Mouse (Mus musculus) embryo, embryonic 11 days (tissue): ENCODE measurements at regions not wholly inside any gene's neighbourhood (a gene's known extent, or its start where the extent isn't known, plus 50 kb on each side); places are given as distances from the start of the nearest gene placed in this dataset.
"Not testable (repeated sequence)": the region's sequence is repeated elsewhere in the genome, so short reads cannot be mapped to it uniquely, and the experiment has no call there.

ENCODE experiments used
- DNase-seq: peaks from one replicate; pipeline ENCODE4 v3.0.0-alpha.2; 2015

- DNase-seq, result no peak
Measured at GRCm38 (mm10) chr8:90046779-90047178, 301.4 kb downstream of the Tox3 start.

GRCm38 (mm10) chr8:90036436-90036835 lies 311.7 kb downstream of the Tox3 start:
- DNase-seq, result no peak

- no peak for DNase-seq
Measured at GRCm38 (mm10) chr8:90032572-90032971, 315.6 kb downstream of the Tox3 start.

- peak; percentile 69 for DNase-seq
Measured at GRCm38 (mm10) chr8:90031220-90031619, 316.9 kb downstream of the Tox3 start.

GRCm38 (mm10) chr8:90017958-90018357 lies 330.2 kb downstream of the Tox3 start:
- DNase-seq, result not testable (repeated sequence)

GRCm38 (mm10) chr8:90013755-90014154 lies 334.4 kb downstream of the Tox3 start:
- DNase-seq, result no peak

- no peak for DNase-seq
Measured at GRCm38 (mm10) chr8:90011682-90012409, 336.3 kb downstream of the Tox3 start.

GRCm38 (mm10) chr8:90009431-90009830 lies 338.7 kb downstream of the Tox3 start:
- DNase-seq, result no peak

- peak; percentile 90 for DNase-seq
Measured at GRCm38 (mm10) chr8:90000899-90001640, 347.1 kb downstream of the Tox3 start.

- no peak for DNase-seq
Measured at GRCm38 (mm10) chr8:89993743-89994142, 354.4 kb downstream of the Tox3 start.

- no peak for DNase-seq
Measured at GRCm38 (mm10) chr8:89983859-89984258, 364.3 kb downstream of the Tox3 start.

GRCm38 (mm10) chr8:89982551-89982950 lies 365.6 kb downstream of the Tox3 start:
- DNase-seq, result no peak

GRCm38 (mm10) chr8:89981320-89981719 lies 366.8 kb downstream of the Tox3 start:
- no peak for DNase-seq

- no peak for DNase-seq
Measured at GRCm38 (mm10) chr8:89980441-89980840, 367.7 kb downstream of the Tox3 start.

- no peak for DNase-seq
Measured at GRCm38 (mm10) chr8:89962799-89963198, 385.3 kb downstream of the Tox3 start.

GRCm38 (mm10) chr8:89957486-89957885 lies 390.7 kb downstream of the Tox3 start:
- DNase-seq, result no peak

- no peak for DNase-seq
Measured at GRCm38 (mm10) chr8:89956482-89957020, 391.6 kb downstream of the Tox3 start.

GRCm38 (mm10) chr8:89938836-89939235 lies 409.3 kb downstream of the Tox3 start:
- DNase-seq, result no peak

- DNase-seq, result no peak
Measured at GRCm38 (mm10) chr8:89934521-89934920, 413.6 kb downstream of the Tox3 start.

GRCm38 (mm10) chr8:89926666-89927232 lies 421.4 kb downstream of the Tox3 start:
- peak; percentile 13 for DNase-seq

- not testable (repeated sequence) for DNase-seq
Measured at GRCm38 (mm10) chr8:89924697-89925096, 423.4 kb downstream of the Tox3 start.

GRCm38 (mm10) chr8:89914076-89914475 lies 434.1 kb downstream of the Tox3 start:
- DNase-seq, result no peak

- DNase-seq, result no peak
Measured at GRCm38 (mm10) chr8:89906200-89906599, 441.9 kb downstream of the Tox3 start.

- no peak for DNase-seq
Measured at GRCm38 (mm10) chr8:89905588-89905987, 442.6 kb downstream of the Tox3 start.
